Mouse (Mus musculus) heart, postnatal 25 days (tissue): ENCODE data around the gene Il15. TPM values are rescaled to one million over a fixed set of nuclear protein-coding genes. Genes with fewer than 3 reads are reported as not detected.
A peak's percentile ranks its signal among the peaks of the same experiment; 100 is the strongest.

Experiments
- DNase-seq: peaks from one replicate; pipeline ENCODE4 v3.0.0; 2022; ENCODE audit warnings: low spot score
- intact Hi-C: fragments of 180-260 bp; cut with DNase I; formaldehyde crosslinking; loops from one replicate; pipeline ENCODE4 v1.15.1; 2025
- total RNA-seq, 2 experiments: library from RNA; stranded (reverse); gene quantifications; 2 replicates each; pipeline ENCODE4 v1.2.3; 2021

The Il15 gene
- 10 to 100 TPM; 29.5 to 34.6 TPM for total RNA-seq

DNA sequence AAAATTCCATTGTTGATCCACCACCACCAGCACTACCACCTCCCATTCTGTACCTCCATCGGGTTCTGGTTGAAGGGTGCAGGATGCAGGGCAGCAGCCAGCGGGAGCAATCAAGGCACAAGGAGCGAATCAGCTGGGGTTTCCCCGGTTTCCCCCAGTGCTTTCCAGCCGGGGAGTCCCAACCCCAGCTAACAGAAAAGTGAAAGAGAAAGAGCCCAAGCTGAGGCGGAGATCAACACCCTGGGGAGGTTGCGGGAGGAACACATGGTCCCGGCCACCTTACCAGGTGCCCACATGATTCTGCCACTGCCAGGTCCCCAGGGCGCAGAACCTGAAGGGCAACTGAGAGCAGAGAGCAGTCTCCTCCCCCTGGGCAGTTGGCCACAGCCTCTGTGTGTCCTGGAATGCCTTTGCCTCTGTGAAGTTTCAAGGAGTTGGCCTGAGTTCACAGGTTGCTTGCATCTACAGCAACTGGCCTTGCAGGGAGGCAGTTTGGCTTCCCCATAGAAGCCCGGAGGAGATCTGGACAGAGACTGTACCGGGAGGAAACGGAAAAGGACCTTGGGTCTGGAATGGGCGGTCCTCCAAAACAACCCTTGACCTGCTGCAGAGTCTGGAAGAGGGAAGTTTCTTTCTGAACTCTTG lies at the start of gene Il15:
Il15 (minus strand) TSS at position 537 of the 645 bp plus-strand sequence.
- intact Hi-C loops: loop anchor here (1.0 to 10.0 kb wide), 4 partner anchors 14 to 372 kb away; partner anchors contain the start of gene Zfp330
- peak; percentile 68 for DNase-seq

DNA sequence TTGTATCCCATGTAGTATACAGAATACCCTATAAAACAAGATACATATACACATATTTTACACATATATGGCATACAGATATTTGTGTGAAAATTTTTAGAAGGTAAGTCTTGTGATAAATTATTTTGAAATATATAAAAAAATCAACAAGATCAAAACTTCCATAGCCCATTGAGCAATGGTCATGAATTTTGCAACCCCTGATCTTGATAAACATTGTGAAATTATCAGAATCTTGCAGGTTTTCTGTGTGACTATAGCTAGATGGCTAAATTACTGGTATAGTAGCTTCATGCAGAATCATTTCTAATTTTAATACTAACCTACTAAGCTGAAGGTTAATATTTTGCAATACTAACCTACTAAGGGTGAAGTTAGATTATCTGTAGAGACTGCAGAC lies 41.9 kb upstream of the Il15 start:
- no peak for DNase-seq
- intact Hi-C loops: no loop called here

DNA sequence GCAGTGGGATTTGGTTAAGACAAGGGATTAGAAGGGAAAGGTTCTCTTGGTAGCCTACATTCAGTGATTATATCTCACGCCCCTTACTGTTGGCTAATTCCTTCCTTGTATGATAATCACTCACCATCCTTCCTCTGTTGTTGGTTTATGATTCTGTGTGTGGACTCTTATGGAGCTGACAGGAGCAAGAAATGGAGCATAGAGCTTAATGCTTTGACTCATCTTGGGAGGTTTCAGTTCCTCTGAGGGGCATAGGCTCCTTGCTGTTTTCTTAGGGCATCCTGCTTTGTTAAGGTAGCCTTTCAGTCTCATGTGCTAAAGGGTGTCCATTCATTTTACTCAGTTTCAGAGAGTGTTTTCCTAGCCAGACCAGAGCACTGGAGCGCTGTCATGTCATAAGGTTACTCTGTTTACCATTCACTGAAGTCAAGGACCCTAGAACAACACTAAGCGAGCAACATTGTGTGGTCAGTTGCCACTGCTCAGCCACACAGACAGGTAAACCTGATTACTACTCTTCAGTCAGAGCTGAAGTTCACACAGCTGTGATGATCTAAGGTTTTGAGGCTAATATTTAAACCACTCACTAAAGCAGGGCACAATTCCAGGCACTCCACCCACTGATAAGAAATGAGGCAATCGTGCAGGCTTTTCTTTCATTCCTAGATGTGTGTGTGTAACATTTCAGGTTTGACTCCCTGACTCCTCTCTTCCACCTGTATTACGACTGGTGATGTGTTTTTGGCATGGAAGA lies 13.7 kb upstream of the Il15 start:
- intact Hi-C loops: no loop called here
- DNase-seq: no peak

DNA sequence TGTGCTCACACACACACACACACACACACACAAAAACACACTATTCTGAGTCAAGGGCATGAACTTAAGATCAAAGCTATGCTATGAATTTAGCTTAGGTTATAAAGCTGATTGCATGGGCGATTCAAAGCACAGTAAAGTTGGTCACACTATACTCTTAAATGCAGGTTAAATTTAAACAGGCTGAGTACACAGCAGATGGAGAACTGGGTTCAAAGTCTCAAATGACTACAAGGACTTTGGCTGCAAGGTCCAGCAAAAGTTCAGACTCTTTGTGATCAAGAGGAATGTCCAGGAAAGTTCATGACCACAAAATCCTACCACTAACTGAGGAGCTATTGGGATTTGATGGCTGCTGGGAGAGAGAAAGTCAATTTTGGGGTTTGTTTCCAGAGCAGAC lies 12.5 kb upstream of the Il15 start:
- intact Hi-C loops: no loop called here
- no peak for DNase-seq

DNA sequence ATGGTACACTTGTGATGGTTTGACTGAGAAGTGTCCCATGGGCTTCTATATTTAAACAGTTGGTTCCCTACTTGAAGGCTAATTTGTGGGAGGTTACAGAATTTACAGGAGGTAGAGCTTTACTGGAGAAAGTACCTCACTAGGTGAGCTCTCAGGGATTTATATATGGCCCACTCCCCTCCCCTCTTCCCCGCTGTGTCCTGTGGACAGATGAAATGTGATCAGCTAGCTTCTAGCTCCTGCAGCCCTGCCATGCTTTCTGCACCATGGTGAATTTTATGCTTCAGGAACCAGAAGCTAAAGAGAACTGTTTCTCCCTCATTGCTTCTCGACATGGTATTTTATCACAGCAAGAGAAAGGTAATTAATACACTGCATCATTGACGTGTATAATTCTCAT lies 7.1 kb upstream of the Il15 start:
- intact Hi-C loops: no loop called here
- no peak for DNase-seq

DNA sequence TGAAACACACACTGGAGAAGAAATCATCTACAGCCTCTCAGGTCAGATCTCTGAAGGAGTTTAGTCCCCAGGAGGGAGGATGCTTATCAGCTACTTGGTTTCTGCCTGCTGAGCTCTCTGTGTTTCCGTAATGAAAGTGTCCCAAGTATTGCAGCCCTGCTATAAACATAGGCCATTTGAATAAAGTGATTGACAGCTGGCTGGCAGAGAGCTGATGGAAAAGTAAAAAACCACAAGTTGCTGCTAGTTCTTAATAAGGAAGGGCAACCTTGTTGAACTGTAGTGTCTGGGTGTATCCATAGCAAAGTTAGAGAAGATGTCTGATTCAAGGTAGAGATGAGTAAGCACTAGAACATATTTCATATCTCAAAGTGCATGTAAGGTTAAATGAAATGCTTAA lies 4.0 kb upstream of the Il15 start:
- intact Hi-C loops: loop anchor here (10.0 kb wide), 1 partner anchor 368 kb away; the partner anchor contains the start of gene Zfp330
- no peak for DNase-seq

DNA sequence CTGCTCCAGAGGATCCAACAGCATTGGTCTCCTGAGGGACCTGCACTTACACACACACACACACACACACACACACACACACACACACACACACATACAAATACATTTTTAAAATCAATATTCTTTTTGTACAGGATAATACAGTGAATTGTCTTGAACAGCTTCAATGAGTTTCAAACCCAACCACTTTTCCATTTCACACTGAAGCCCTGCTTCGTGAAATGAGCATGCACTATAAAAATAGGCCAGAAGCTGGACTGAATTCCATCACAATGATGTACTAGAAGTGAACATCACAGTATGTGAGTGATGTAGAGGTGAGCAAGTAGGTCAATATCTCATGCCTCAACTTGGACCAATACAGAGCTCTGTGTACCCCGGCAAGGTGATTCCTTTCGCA lies 1.0 kb upstream of the Il15 start:
- intact Hi-C loops: loop anchor here (5.0 to 10.0 kb wide), 3 partner anchors 52 to 371 kb away; partner anchors contain the start of gene Zfp330

DNA sequence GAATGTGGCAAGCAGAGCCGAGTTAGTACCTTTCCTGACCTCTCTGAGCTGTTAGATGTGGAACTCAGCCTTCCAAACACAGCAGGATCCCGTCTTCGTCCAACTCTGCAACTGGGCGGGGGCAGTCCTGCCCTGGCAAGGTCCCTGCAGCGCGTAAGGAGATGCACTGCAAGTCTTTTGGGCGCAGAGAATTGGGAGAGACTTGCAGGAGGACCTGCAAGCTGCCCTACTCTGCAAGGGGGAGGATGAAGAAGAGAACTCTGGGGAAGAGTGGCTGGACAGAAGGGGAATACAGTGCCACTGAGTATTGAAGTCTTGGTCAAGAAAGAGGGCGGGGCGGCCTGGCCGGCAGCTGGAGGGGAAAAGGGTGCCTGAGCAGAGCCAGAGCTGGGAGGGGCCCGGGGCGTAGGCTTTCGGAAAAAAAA lies 749 bp downstream of the Il15 start:
- DNase-seq: peak; percentile 65
- intact Hi-C loops: loop anchor here (1.0 to 10.0 kb wide), 4 partner anchors 13 to 373 kb away; partner anchors contain the start of gene Zfp330

More for the DNA sequence above, 1.0 kb upstream of the Il15 start:
- DNase-seq: no peak

DNA sequence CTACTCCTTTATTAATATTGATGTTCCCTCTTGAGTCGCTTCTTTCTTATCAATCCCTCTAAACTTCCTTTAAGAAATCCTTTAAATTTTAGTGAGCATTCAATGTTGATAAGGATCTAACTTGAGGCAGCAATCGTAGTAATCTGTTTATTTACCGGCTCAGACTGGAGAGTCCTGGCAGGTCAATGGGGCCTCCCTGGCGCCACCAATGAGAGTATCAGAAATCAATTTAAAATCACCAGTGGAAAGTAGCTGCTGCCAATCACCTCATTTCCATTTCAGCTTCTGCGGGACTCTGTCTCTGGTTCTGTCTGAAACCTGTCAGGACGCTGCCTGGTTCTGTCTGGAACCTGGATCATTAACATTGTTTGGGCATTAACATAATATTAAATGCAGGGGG lies 1.5 kb downstream of the Il15 start:
- no peak for DNase-seq
- intact Hi-C loops: loop anchor here (5.0 to 10.0 kb wide), 3 partner anchors 49 to 373 kb away; partner anchors contain the start of gene Zfp330

DNA sequence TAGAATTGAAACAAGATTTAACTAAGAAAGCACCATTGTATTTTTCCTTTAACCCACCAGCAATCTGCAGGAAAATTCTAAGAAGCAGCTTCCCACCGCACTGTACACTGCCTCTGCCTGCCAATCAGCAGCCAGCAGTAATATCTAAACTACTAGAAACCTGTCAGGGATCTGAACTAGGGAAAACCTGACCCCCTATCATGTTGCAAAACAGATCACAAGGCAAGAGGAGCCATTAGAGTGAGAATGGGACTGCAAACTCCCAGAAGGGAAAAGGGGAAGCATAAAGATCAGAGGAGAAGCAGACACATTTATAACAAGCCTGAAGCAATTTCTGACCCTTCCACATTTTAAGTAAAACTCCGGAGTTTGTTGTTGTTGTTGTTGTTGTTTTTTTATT lies 2.0 kb downstream of the Il15 start:
- DNase-seq: no peak

DNA sequence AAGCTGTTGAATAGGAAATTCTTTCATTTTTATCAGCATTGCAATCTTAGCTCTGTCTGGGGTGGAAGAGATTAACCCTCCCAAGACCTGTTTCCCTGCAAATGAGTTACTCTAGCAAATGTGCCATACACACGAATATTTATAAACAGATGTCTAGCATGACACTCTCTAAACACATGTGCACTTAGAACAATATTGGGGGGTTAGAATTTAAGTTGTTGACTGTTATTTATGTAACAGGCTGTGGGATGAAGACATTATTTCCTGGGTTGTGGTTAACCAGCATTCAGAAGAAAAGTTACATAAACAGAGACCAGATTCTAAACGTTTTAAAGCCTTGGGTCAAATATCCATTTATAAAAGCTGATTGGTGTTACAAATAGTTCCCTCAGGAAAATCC lies 2.6 kb downstream of the Il15 start:
- no peak for DNase-seq
- intact Hi-C loops: loop anchor here (5.0 to 10.0 kb wide), 3 partner anchors 48 to 374 kb away; partner anchors contain the start of gene Zfp330

More for the DNA sequence above, 2.0 kb downstream of the Il15 start:
- intact Hi-C loops: loop anchor here (5.0 to 10.0 kb wide), 3 partner anchors 49 to 374 kb away; partner anchors contain the start of gene Zfp330

DNA sequence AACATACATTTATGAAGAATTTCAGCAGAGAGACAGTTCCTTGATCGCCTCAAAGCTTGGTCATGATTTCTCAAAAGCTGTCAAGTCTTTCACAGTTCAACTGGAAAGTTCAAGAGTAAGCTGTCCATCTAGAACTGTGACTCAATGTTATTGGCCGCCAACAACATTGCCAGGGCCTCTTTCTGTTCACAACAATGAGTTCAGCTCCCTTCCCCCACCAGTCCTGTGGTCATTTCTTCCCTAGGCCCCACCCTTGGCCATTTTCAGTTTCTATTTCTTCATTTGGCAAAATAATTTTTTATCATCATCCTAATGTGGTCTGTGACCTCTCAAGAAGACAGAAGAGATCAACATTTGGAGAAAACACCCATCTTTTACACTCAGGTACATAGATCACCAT lies 4.5 kb downstream of the Il15 start:
- intact Hi-C loops: no loop called here

DNA sequence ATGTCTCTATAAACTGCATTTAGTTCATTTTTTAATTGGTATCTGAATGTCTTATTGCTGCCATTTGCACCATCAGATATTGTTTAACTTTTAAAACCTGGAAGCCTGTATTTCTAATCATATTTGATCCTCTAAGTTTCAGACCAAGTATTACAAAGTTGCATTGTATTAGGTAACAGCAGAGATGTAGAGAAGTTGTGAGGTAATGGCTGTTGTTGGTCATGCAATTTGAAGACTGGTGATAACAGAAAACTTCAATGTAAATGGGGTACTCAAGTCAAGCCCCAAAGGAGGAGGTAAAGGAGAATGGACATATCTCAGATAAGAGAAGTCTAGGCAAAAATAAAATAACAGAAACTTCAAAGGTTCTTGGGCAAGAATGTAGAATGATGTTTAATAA lies 11.8 kb downstream of the Il15 start:
- no peak for DNase-seq
- intact Hi-C loops: no loop called here

More for the DNA sequence above, 4.5 kb downstream of the Il15 start:
- no peak for DNase-seq

DNA sequence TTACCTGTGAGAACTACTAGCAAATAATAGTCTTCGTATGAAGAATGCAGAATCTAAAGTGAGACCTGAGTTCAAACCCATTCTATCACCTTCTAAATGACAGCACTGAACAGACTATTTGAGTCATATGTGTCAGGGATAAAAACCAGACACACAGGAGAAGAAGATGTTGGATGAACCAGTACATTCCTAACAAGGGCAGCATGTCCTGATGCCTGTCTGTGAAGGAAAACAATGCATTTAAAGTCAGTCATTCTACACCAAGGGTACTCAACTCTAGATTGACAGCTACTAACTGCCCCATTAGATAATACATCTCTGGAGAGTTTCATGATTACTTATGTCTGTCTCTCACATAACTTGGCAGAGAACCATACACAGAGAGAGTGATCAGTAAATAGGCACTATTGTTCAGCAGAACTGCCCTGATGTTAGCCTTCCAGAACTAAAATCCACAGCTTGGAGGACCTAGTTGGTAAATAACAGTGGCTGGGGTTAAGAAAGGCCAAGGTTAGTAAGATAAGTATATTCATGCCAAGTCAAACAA lies 14.6 kb downstream of the Il15 start:
- DNase-seq: no peak
- intact Hi-C loops: no loop called here

DNA sequence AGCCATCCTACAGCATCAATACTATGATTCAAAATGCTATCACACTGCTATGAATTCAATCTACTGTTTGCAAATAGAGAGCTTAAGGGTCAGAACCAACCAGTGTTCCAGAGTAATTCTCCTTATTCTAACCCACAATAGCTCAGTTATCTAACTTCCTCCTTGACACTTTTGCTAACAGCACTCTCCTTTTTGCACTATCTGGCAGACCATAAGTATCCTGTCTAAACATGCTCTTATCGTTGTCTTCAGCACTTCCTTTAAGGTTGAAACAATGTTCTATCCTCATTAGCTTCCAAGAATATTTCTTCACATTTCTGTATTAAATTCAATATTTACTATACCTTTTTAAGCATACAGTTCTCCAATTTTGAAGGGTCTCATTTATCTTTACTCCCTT lies 15.4 kb downstream of the Il15 start:
- no peak for DNase-seq
- intact Hi-C loops: no loop called here

DNA sequence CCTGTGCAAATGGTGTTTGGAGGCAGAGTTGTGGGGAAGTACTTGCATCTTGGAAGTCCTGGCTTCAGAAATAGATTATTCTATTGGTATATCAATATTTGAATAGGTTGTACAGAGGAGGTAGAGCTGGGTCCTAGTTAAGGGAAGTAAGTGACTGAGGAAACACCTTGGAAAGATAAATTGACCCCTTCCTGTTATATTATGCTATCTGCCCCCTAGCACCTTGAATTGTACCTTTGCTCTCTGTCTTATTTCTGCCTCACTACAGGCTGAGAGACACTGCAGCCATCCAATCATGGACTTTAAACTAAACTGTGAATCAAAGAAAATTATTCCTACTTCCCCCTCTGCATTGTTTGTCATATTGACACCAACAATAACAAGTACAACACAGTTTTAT lies 17.2 kb downstream of the Il15 start:
- no peak for DNase-seq
- intact Hi-C loops: no loop called here

DNA sequence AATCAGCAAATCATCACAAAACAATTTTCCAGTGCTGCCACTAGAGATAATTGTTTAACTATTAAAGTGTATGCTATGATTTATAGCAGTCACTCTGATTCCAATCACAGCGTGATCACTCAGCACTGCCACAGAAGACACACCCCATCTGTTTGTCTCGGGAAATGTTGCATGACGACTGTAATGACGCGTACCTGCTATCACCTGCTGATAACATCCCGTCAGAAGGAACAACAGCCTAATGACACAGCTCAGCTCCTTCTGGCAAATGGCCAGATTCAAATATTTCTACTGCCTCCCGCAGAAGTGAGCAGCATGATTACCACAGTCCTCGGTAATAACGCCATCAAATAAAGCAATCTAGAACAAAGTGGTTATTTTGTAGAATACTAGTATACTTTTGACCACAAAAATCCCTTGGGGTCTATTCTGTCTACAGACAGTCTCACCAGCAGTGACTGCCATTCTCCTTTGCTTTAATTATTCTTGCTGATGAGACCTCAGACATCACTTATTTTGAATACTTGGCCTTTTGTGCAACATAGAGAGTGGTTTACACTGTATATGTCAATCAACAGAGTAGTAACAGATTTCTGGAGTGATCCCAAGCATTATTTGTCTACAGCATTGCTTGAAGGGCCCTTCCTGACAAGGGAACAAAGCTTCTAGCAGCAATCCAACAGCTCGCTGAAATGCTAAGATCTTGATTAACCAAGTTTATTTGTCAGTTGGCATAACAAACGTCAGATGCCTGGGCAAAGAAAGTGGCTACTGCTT lies 18.4 kb downstream of the Il15 start:
- intact Hi-C loops: no loop called here
- DNase-seq: no peak

DNA sequence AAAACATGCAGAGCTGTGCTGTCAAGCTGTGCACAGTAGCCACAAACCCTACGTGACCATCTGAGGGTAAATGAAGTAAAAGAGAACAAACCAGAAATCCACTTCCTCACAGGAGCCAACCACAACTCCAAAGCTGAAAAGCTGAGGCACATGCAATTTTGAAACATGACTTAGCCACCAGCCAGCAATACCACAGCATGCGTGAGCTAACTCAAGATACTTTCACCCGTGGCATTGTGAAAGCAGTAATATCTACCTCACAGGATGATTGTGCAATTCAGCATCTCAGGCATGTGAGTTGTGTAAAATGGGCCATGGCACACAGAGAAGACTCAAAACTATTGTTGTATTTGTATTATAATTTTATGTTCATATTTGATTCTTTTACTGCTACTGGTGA lies 19.7 kb downstream of the Il15 start:
- DNase-seq: no peak
- intact Hi-C loops: no loop called here

DNA sequence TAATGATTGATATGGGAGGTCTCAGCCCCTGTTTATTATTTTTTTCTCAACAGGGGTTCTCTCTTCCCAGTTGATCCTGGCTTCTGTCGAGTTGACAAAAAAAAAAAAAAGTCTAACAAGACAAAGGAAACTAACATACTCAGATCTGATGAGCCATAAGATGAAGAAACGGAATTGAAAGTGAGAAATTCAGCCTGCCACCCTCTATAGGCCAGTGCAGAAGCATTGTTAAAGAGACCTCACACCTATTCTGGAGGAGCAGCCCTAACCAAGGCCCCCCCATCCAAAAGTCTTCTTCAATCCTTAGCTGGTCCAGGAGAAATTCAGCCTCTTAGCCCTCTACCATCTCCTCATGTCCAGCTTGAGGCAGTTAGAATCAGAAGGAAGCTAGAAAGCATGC lies 20.7 kb downstream of the Il15 start:
- no peak for DNase-seq
- intact Hi-C loops: no loop called here

DNA sequence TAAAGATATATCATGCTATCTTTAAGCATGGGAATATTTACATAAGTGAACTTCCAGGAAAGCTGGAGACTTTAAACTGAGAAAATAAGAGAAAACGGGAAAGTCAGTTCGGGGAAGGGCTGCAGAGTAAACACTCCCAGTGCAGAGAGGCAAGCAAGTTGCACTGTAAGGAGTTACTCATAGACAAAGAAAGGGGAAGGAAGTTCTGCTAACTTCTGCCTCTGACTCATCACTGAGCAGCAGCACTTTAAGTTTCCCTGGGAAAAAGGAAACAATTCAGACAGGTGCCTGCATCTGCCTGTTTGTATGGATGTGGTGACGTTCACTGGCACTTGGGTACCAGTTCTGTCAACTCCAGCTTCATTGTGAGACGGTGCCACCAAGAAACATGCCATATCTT lies 28.6 kb downstream of the Il15 start:
- no peak for DNase-seq
- intact Hi-C loops: no loop called here
